Mouse (Mus musculus): ENCODE results near the gene Smco2.

GRCm38 (mm10) chr6:146917396-146917795, 67.5 kb downstream of the Smco2 start:
- TF ChIP-seq POLR2A (IDR thresholded peaks at IDR 0.05; ENCODE audit: low read depth, low read length): no peak
- no peak for TF ChIP-seq CTCF (IDR thresholded peaks at IDR 0.05; ENCODE audit: extremely low read depth, insufficient read depth, insufficient read length, insufficient replicate concordance)

Data from spleen, adult 2 months (tissue).